Mouse (Mus musculus): ENCODE measurements at regions not wholly inside any gene's neighbourhood (a gene's known extent, or its start where the extent isn't known, plus 50 kb on each side); places are given as distances from the start of the nearest gene placed in this dataset.

DNA sequence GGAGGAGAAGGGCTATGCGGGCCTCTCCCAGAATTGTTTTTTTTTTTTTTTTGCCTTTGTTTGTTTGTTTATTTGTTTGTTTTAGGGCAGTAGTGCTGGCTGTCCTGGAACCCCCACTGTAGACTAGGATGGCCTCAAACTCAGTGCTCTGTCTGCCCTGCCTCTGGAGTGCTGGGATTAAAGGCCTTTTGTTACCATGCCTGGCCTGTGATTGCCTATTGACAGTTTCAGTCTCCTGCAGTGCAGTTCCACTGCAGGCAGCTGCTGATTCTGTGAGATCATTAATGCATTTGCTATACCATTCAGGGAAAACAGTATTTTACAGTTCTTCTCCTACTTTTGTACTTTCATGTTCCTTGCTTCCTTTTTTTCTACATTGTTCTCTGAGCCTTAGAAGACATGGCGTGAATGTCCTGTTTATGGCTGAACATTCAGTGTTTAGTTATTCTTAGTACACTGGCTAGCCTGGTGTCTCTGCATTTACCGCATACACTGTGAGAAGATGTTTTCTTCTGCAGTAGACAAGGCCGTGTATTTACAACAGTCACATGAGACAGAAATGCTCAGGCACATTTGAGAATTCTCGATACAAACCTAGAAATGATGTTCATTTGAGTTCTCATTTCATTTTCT is 434.0 kb downstream of the Serpinb8 start:
- H3K36me3 ChIP-seq (ENCODE audit: control insufficient read depth, insufficient read depth, low read length) = no peaks in the 10 kb centered on the region
- H3K4me3 ChIP-seq (replicated peaks; ENCODE audit: low read length) = no peak overlapping the region
- ATAC-seq (ENCODE audit: insufficient read depth, low FRiP score) = no peak
- H3K9me3 ChIP-seq (replicated peaks; ENCODE audit: control insufficient read depth, low read length) = no peaks in the 10 kb centered on the region
- no peaks in the 10 kb centered on the region for H3K4me1 ChIP-seq (ENCODE audit: control insufficient read depth, insufficient read depth, low read length)
- no peaks in the 10 kb centered on the region for H3K27me3 ChIP-seq (ENCODE audit: control insufficient read depth, insufficient read depth, low read length)
- H3K27ac ChIP-seq (ENCODE audit: low read length) = no peak overlapping the region
- no peak overlapping the region for H3K4me2 ChIP-seq (ENCODE audit: low read depth, low read length)
- 76% methylated on average over 5 of the region's 5 CpGs for WGBS
- H3K9ac ChIP-seq (ENCODE audit: low read length) = no peak overlapping the region

DNA sequence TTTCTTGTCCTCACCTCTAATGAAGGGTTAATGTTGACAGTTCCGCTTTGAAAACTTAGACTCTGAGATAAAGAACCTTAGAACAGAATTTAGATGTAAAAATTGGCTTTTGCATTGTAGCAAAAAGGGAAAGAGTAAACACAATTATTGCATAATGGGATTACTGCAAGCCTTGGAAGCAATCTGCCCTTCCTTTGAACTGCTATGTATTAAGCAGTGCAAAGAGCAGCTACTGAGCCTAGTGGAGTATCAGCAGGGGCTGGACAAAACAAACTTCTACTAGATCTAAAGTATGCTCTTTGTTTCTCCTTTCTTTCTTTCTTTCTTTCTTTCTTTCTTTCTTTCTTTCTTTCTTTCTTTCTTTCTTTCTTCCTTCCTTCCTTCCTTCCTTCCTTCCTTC is 434.9 kb downstream of the Serpinb8 start:
- Histone ChIP-seq H3K27me3 (ENCODE audit: control insufficient read depth, insufficient read depth, low read length) (no peaks in the 10 kb centered on the region), H3K9me3 (replicated peaks; ENCODE audit: control insufficient read depth, low read length) (no peaks in the 10 kb centered on the region), H3K4me2 (ENCODE audit: low read depth, low read length) (no peak overlapping the region), H3K4me1 (ENCODE audit: control insufficient read depth, insufficient read depth, low read length) (no peaks in the 10 kb centered on the region), H3K9ac (ENCODE audit: low read length) (no peak overlapping the region), H3K36me3 (ENCODE audit: control insufficient read depth, insufficient read depth, low read length) (no peaks in the 10 kb centered on the region), H3K4me3 (replicated peaks; ENCODE audit: low read length) (no peak overlapping the region), H3K27ac (ENCODE audit: low read length) (no peak overlapping the region)
- no peak for ATAC-seq (ENCODE audit: insufficient read depth, low FRiP score)
- 47% methylated on average over 1 of the region's 1 CpGs for WGBS

DNA sequence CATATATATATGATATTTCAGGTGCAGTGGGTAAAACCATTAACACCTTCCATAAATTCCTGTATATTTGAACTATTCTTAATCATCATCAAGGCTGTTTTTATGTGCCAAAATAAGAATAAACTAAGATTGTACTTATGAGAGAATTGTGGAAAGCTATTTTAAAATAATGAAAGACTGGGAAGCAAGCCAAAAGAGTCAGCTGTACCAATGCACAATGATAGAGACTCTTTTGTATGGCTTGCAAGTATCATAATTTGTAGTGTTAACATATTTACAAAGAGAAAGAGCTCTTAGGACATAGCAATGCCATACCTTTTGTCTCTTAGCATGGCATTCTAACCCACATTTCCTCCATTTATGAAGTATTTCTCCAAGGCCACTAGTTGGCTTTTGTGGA is 436.7 kb downstream of the Serpinb8 start:
- Histone ChIP-seq H3K36me3 (ENCODE audit: control insufficient read depth, insufficient read depth, low read length) (no peaks in the 10 kb centered on the region), H3K4me3 (replicated peaks; ENCODE audit: low read length) (no peak overlapping the region), H3K27me3 (ENCODE audit: control insufficient read depth, insufficient read depth, low read length) (no peaks in the 10 kb centered on the region), H3K27ac (ENCODE audit: low read length) (no peak overlapping the region), H3K9me3 (replicated peaks; ENCODE audit: control insufficient read depth, low read length) (no peaks in the 10 kb centered on the region), H3K4me1 (ENCODE audit: control insufficient read depth, insufficient read depth, low read length) (no peaks in the 10 kb centered on the region), H3K4me2 (ENCODE audit: low read depth, low read length) (no peak overlapping the region), H3K9ac (ENCODE audit: low read length) (no peak overlapping the region)
- no peak for ATAC-seq (ENCODE audit: insufficient read depth, low FRiP score)

DNA sequence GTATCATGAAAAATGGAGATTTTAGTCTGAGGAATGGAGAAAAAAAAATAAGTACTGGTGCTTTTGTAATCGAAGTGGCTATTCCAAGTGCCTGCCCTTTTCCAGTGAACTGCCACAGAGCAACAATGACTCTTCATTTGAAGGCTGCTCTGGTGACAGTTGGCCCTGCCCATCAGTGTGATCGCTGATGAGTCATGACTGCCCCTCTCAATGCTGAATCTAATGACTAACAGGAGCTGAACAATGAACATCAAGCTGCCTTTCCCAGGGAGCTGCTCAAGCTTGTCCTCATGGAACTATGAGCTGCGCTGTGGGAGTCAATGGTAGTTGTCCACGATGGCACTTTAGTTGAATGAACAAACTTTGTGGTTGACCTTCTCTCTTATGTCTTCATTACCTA is 456.4 kb downstream of the Serpinb8 start:
- Histone ChIP-seq H3K9ac (ENCODE audit: low read length) (no peak overlapping the region), H3K36me3 (ENCODE audit: control insufficient read depth, insufficient read depth, low read length) (no peaks in the 10 kb centered on the region), H3K4me3 (replicated peaks; ENCODE audit: low read length) (no peak overlapping the region), H3K9me3 (replicated peaks; ENCODE audit: control insufficient read depth, low read length) (no peaks in the 10 kb centered on the region), H3K4me2 (ENCODE audit: low read depth, low read length) (no peak overlapping the region), H3K27me3 (ENCODE audit: control insufficient read depth, insufficient read depth, low read length) (no peaks in the 10 kb centered on the region), H3K27ac (ENCODE audit: low read length) (no peak overlapping the region), H3K4me1 (ENCODE audit: control insufficient read depth, insufficient read depth, low read length) (no peaks in the 10 kb centered on the region)
- no peak for ATAC-seq (ENCODE audit: insufficient read depth, low FRiP score)
- WGBS = 83% methylated on average over 4 of the region's 4 CpGs

- Histone ChIP-seq H3K9ac (ENCODE audit: low read length) (no peak overlapping the region), H3K4me1 (ENCODE audit: control insufficient read depth, insufficient read depth, low read length) (no peaks in the 10 kb centered on the region), H3K9me3 (replicated peaks; ENCODE audit: control insufficient read depth, low read length) (no peaks in the 10 kb centered on the region), H3K36me3 (ENCODE audit: control insufficient read depth, insufficient read depth, low read length) (no peaks in the 10 kb centered on the region), H3K4me2 (ENCODE audit: low read depth, low read length) (no peak overlapping the region), H3K27me3 (ENCODE audit: control insufficient read depth, insufficient read depth, low read length) (no peaks in the 10 kb centered on the region), H3K27ac (ENCODE audit: low read length) (no peak overlapping the region), H3K4me3 (replicated peaks; ENCODE audit: low read length) (no peak overlapping the region)
- 51% methylated on average over 5 of the region's 5 CpGs for WGBS
- ATAC-seq (ENCODE audit: insufficient read depth, low FRiP score) = no peak
These were observed 457.3 kb downstream of the Serpinb8 start for GRCm38 (mm10) chr1:108046857-108047714.

GRCm38 (mm10) chr1:108094622-108095021 is 504.8 kb downstream of the Serpinb8 start:
- no peak for ATAC-seq (ENCODE audit: insufficient read depth, low FRiP score)
- no peak overlapping the region for H3K4me3 ChIP-seq (replicated peaks; ENCODE audit: low read length)
- H3K36me3 ChIP-seq (ENCODE audit: control insufficient read depth, insufficient read depth, low read length) = no peaks in the 10 kb centered on the region
- no peak overlapping the region for H3K27ac ChIP-seq (ENCODE audit: low read length)
- WGBS = 57% methylated on average over 3 of the region's 3 CpGs
- no peaks in the 10 kb centered on the region for H3K9me3 ChIP-seq (replicated peaks; ENCODE audit: control insufficient read depth, low read length)
- no peak overlapping the region for H3K4me2 ChIP-seq (ENCODE audit: low read depth, low read length)
- H3K4me1 ChIP-seq (ENCODE audit: control insufficient read depth, insufficient read depth, low read length) = no peaks in the 10 kb centered on the region
- H3K27me3 ChIP-seq (ENCODE audit: control insufficient read depth, insufficient read depth, low read length) = no peaks in the 10 kb centered on the region
- no peak overlapping the region for H3K9ac ChIP-seq (ENCODE audit: low read length)

DNA sequence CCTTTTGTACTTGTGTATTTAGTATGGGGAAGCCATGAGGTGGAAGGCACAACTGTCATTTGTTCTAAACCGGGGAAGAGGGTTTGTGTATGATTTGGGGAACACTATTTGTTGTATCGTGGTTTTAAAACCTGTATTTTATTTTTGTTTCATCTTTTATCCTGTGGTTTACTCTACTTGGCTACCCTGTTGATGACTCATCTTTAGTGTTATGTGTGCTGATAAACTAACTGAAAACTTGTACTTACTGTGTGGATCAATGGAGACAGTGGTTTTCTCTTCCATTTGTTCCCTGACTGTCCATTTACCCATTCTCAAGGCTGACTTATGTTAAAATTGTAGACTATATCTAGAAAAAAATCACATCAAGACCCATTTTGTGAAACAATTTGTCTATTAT is 512.8 kb downstream of the Serpinb8 start:
- no peak overlapping the region for H3K4me3 ChIP-seq (replicated peaks; ENCODE audit: low read length)
- H3K9ac ChIP-seq (ENCODE audit: low read length) = no peak overlapping the region
- no peaks in the 10 kb centered on the region for H3K27me3 ChIP-seq (ENCODE audit: control insufficient read depth, insufficient read depth, low read length)
- H3K4me2 ChIP-seq (ENCODE audit: low read depth, low read length) = no peak overlapping the region
- H3K36me3 ChIP-seq (ENCODE audit: control insufficient read depth, insufficient read depth, low read length) = no peaks in the 10 kb centered on the region
- no peak overlapping the region for H3K27ac ChIP-seq (ENCODE audit: low read length)
- ATAC-seq (ENCODE audit: insufficient read depth, low FRiP score) = no peak
- WGBS = 76% methylated on average over 2 of the region's 2 CpGs
- no peaks in the 10 kb centered on the region for H3K9me3 ChIP-seq (replicated peaks; ENCODE audit: control insufficient read depth, low read length)
- H3K4me1 ChIP-seq (ENCODE audit: control insufficient read depth, insufficient read depth, low read length) = no peaks in the 10 kb centered on the region

DNA sequence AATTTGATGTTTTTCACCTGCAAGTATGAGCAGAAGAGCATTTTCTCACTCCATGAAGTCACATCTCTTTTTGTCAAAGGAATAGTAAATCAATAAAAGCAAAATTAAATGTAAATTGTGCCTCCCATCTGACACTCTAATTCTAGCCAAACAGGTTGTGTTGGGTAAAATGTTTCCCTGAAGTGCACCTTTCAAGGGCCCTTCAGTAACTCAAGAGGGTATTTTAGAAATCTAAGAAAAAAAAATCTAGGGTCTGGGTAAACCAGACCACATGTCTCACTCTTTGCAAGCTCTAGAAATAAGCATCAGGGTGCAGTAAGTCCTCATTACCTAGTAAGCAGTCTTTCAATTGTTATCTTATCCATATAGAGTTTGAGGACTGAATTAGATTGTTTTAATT is 521.2 kb downstream of the Serpinb8 start:
- Histone ChIP-seq H3K27ac (ENCODE audit: low read length) (no peak overlapping the region), H3K9ac (ENCODE audit: low read length) (no peak overlapping the region), H3K4me3 (replicated peaks; ENCODE audit: low read length) (no peak overlapping the region), H3K36me3 (ENCODE audit: control insufficient read depth, insufficient read depth, low read length) (no peaks in the 10 kb centered on the region), H3K9me3 (replicated peaks; ENCODE audit: control insufficient read depth, low read length) (no peaks in the 10 kb centered on the region), H3K27me3 (ENCODE audit: control insufficient read depth, insufficient read depth, low read length) (no peaks in the 10 kb centered on the region), H3K4me2 (ENCODE audit: low read depth, low read length) (no peak overlapping the region), H3K4me1 (ENCODE audit: control insufficient read depth, insufficient read depth, low read length) (no peaks in the 10 kb centered on the region)
- ATAC-seq (ENCODE audit: insufficient read depth, low FRiP score) = no peak

GRCm38 (mm10) chr1:108127393-108127792 is 537.6 kb downstream of the Serpinb8 start:
- Histone ChIP-seq H3K4me1 (ENCODE audit: control insufficient read depth, insufficient read depth, low read length) (no peaks in the 10 kb centered on the region), H3K4me2 (ENCODE audit: low read depth, low read length) (no peak overlapping the region), H3K9ac (ENCODE audit: low read length) (no peak overlapping the region), H3K4me3 (replicated peaks; ENCODE audit: low read length) (no peak overlapping the region), H3K9me3 (replicated peaks; ENCODE audit: control insufficient read depth, low read length) (no peaks in the 10 kb centered on the region), H3K36me3 (ENCODE audit: control insufficient read depth, insufficient read depth, low read length) (no peaks in the 10 kb centered on the region), H3K27me3 (ENCODE audit: control insufficient read depth, insufficient read depth, low read length) (no peaks in the 10 kb centered on the region), H3K27ac (ENCODE audit: low read length) (no peak overlapping the region)
- no peak for ATAC-seq (ENCODE audit: insufficient read depth, low FRiP score)
- 83% methylated on average over 4 of the region's 4 CpGs for WGBS

Data from stomach, embryonic 16.5 days (tissue).